Mouse (Mus musculus): ENCODE results near the gene Ppard.
"Not testable (repeated sequence)": the region's sequence is repeated elsewhere in the genome, so short reads cannot be mapped to it uniquely, and the experiment has no call there.

Gene Ppard

GRCm38 (mm10) chr17:28232475-28233060, at the start of gene Ppard:
Ppard (plus strand) TSS chr17:28232700.
- DNase-seq (ENCODE audit: low read depth, low spot score), result peak; percentile 94

- no peak for DNase-seq (ENCODE audit: low read depth, low spot score)
These were observed 47.4 kb upstream of the Ppard start for GRCm38 (mm10) chr17:28184971-28185638.

- DNase-seq (ENCODE audit: low read depth, low spot score), result no peak
These were observed 44.2 kb upstream of the Ppard start for GRCm38 (mm10) chr17:28188313-28188712.

GRCm38 (mm10) chr17:28192754-28193153, 39.7 kb upstream of the Ppard start:
- no peak for DNase-seq (ENCODE audit: low read depth, low spot score)

DNA sequence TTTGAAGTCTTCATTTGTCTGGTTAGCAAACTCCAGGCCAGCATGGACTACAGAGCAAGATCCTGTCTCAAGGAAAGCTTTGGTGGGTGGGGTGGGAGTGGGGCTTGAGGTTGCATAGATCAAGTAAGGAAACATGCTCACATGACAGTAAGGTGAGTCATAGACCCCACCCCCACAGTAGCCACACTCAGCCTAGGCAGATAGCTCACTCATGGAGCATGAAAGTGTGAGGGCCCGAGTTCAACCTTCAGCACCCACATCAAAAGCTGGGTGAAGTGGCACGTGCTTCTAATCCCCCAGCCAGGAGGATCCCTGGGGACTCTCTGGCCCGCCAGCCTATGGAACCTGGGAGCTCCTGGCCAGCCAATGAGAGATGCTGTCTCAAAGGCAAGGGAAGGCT, 38.9 kb upstream of the Ppard start:
- no peak for DNase-seq (ENCODE audit: low read depth, low spot score)

- DNase-seq (ENCODE audit: low read depth, low spot score), result no peak
These were observed 37.5 kb upstream of the Ppard start for GRCm38 (mm10) chr17:28195033-28195432.

DNA sequence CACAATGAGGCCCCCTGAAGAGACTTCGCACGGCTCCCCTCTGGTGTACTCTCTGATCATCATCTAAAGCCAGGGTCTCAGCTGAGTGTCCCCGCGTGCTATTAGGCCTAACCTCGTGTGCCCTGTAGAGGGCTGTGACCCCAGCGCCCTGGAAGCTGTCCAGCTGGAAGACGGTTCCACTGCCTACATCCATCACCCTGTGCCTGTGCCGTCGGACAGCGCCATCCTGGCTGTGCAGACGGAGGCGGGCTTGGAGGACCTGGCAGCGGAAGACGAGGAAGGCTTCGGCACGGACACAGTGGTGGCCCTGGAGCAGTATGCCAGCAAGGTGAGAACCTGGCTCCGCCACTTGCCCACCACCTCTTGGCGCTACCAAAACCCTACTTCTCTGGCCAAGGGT, 34.9 kb upstream of the Ppard start:
- DNase-seq (ENCODE audit: low read depth, low spot score), result no peak

DNA sequence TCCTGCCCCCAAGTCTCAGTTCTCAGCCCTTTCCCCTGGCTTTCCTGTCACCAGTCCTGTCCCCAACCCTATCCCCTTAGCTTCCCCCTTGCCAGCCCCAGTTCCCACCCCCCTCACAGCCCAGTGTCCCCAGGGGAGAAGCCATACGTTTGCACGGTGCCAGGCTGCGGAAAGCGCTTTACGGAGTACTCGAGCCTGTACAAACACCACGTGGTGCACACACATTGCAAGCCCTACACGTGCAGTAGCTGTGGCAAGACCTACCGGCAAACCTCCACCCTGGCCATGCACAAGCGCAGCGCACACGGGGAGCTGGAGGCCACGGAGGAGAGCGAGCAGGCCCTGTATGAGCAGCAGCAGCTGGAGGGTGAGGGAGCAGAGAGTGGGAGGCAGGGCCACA, 30.5 kb upstream of the Ppard start:
- no peak for DNase-seq (ENCODE audit: low read depth, low spot score)

- peak; percentile 59 for DNase-seq (ENCODE audit: low read depth, low spot score)
These were observed 28.3 kb upstream of the Ppard start for GRCm38 (mm10) chr17:28204052-28204720.

GRCm38 (mm10) chr17:28205443-28205842, 27.1 kb upstream of the Ppard start:
- no peak for DNase-seq (ENCODE audit: low read depth, low spot score)

DNA sequence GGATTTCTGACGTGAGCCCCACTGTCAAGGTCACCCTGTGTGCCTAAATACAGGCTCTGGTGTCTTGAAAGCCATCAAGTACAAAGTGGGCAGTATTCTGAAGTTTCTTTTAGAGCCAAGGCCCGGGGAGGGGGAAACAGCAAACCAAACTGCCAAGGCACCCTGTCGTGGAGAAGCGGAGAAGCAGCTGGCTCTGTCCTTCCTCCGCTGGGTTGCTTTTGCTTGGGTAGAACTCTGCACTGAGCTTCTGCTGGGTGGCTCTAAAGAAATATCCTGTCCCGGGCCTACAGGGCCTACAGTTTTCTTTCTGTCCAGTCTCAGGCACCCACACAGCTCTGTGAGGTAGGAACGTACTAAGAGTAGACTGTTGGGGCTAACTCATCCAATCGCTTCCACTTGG, 25.4 kb upstream of the Ppard start:
- no peak for DNase-seq (ENCODE audit: low read depth, low spot score)

- peak; percentile 59 for DNase-seq (ENCODE audit: low read depth, low spot score)
These were observed 24.7 kb upstream of the Ppard start, which contains the start of gene Def6 for GRCm38 (mm10) chr17:28207591-28208313. Def6 (plus strand) TSS chr17:28207778.

- DNase-seq (ENCODE audit: low read depth, low spot score), result no peak
These were observed 24.2 kb upstream of the Ppard start for GRCm38 (mm10) chr17:28208314-28208612.

- DNase-seq (ENCODE audit: low read depth, low spot score), result no peak
These were observed 22.9 kb upstream of the Ppard start for GRCm38 (mm10) chr17:28209457-28210110.

DNA sequence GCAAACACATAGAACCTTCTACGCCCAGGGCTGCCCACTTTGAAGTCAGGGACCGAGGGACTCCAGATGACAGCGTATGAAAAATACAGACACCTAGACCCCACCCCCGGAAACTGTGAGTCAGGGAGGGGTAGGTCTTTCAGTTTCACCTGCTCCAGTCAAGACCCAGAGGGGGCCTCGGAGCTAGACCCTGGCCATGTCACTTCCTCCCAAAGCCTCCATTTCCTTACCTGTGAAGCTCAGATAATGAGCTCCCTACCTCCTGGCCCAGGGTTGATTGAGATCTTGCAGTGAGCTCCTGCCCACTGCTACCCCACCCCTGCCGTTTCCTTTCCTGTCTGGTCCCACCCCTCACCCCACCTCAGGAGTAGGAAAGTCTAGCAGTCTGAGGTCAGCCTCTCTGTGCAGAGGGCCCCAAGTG, 20.6 kb upstream of the Ppard start:
- no peak for DNase-seq (ENCODE audit: low read depth, low spot score)

DNA sequence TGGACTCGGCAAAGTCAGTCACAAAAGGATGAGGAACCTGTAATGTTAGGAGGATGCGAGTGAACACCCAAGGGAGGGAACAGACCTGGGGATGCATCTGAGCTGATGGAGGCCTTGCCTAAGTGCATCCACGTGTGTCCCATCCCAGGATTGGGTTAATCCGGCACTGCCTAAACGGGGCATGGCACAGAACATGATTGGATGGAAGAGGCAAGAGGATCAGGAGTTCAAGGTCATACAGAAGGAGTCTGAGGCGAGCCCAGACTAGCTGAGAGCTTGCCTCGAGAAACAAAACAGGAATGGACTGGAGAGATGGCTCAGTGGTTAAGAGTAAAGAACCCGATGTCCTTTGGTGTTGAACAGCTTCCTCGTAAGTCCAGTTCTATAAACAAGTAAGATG, 20.1 kb upstream of the Ppard start:
- DNase-seq (ENCODE audit: low read depth, low spot score), result no peak

- DNase-seq (ENCODE audit: low read depth, low spot score), result no peak
These were observed 19.3 kb upstream of the Ppard start for GRCm38 (mm10) chr17:28213236-28213635.

GRCm38 (mm10) chr17:28216791-28217190, 15.7 kb upstream of the Ppard start:
- no peak for DNase-seq (ENCODE audit: low read depth, low spot score)

GRCm38 (mm10) chr17:28217721-28218649, 14.5 kb upstream of the Ppard start:
- no peak for DNase-seq (ENCODE audit: low read depth, low spot score)

DNA sequence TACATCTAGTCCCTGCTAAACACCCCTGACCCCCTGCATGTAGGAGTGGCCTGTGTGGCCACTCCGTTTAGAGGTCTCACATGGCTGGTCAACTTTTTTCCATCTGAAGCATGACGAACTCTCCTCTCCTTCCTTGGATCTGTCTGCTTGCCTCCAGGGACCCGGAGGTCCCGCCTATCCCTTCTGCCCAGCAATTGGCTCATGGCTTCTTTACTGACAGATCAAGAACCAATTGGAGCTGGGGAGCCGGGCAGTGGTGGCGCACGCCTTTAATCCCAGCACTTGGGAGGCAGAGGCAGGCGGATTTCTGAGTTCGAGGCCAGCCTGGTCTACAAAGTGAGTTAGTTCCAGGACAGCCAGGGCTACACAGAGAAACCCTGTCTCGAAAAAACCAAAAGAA, 10.0 kb upstream of the Ppard start:
- DNase-seq (ENCODE audit: low read depth, low spot score), result not testable (repeated sequence)

Data from embryo, embryonic 11.5 days (tissue).